Mouse (Mus musculus) T-cell, adult 66 days (primary cell): ENCODE measurements around the gene Gm3646. TPM values are rescaled to one million over a fixed set of nuclear protein-coding genes. Genes with fewer than 3 reads are reported as not detected.

Source experiments
- total RNA-seq, 2 experiments: library from RNA; stranded (reverse); gene quantifications; 3 replicates in 1 of 2; 4 replicates in 1 of 2; pipeline ENCODE4 v1.2.4; 2023

Gm3646 gene
- total RNA-seq: not detected

GRCm38 (mm10) chr1:39805243-39805979 lies at the start of gene Gm3646:
Gene Gm3646 (minus strand): TSS chr1:39805332.

Other genes with a start within 250 kb of the Gm3646 start
- 10 to 100 TPM; 29.1 to 38.3 TPM for gene Rnf149, start 227.9 kb downstream of the Gm3646 start, total RNA-seq
- gene Creg2, start 153.9 kb downstream of the Gm3646 start, total RNA-seq: not detected
- gene Rfx8, start 84.3 kb downstream of the Gm3646 start, total RNA-seq: not detected
- gene Map4k4, start 95.6 kb upstream of the Gm3646 start, total RNA-seq: 100 to 1,000 TPM; 273 to 329 TPM